Mouse (Mus musculus): Measurements from ENCODE around the gene Gm28038.

The Gm28038 gene

GRCm38 (mm10) chr2:30349196-30349595 is 68.4 kb downstream of the Gm28038 start:
- no peak for DNase-seq (ENCODE audit: low spot score)

Data from retina, embryonic 14.5 days (tissue).